Mouse (Mus musculus): ENCODE measurements around the gene Zfp709.
"Not testable (repeated sequence)": the region's sequence is repeated elsewhere in the genome, so short reads cannot be mapped to it uniquely, and the experiment has no call there.

Gene Zfp709

GRCm38 (mm10) chr8:71925791-71926190, 44.0 kb downstream of the Zfp709 start:
- in situ Hi-C loops (cut with MboI, MseI), result no loop called here

- in situ Hi-C loops (cut with MboI, MseI), result no loop called here
These were observed 44.7 kb downstream of the Zfp709 start for GRCm38 (mm10) chr8:71926551-71926950.

- in situ Hi-C loops (cut with MboI, MseI), result no loop called here
These were observed 46.0 kb downstream of the Zfp709 start for GRCm38 (mm10) chr8:71927779-71928178.

- in situ Hi-C loops (cut with MboI, MseI), result not testable (repeated sequence)
These were observed 56.2 kb downstream of the Zfp709 start for GRCm38 (mm10) chr8:71938037-71938436.

GRCm38 (mm10) chr8:71940293-71941208, 58.7 kb downstream of the Zfp709 start:
- in situ Hi-C loops (cut with MboI, MseI), result no loop called here

GRCm38 (mm10) chr8:71941776-71942175, 60.0 kb downstream of the Zfp709 start:
- in situ Hi-C loops (cut with MboI, MseI), result no loop called here
